Mouse (Mus musculus) thymus, adult 18-20 months (tissue): Measurements from ENCODE around the gene Trim10.

Experiments used
- DNase-seq, 2 experiments: peaks; one replicate each; pipeline ENCODE4 v3.0.0; 2022; ENCODE audit warnings: mixed read lengths in 2 of 2

Trim10 gene

GRCm38 (mm10) chr17:36869284-36869954 is at the start of gene Trim10:
Gene Trim10 (plus strand): TSS chr17:36869574.
- DNase-seq = no peak

- DNase-seq = peak in 1 of 2 experiments; percentile 23
Observed at GRCm38 (mm10) chr17:36824005-36824404, 45.4 kb upstream of the Trim10 start.

- no peak for DNase-seq
Observed at GRCm38 (mm10) chr17:36825525-36825924, 43.8 kb upstream of the Trim10 start.

- peak; percentile 63 to 80 for DNase-seq
Observed at GRCm38 (mm10) chr17:36826002-36826401, 43.4 kb upstream of the Trim10 start.

- no peak for DNase-seq
Observed at GRCm38 (mm10) chr17:36828488-36828887, 40.9 kb upstream of the Trim10 start.

GRCm38 (mm10) chr17:36830470-36830869 is 38.9 kb upstream of the Trim10 start:
- DNase-seq = no peak

- no peak for DNase-seq
Observed at GRCm38 (mm10) chr17:36832694-36833093, 36.7 kb upstream of the Trim10 start.

- peak; percentile 45 to 59 for DNase-seq
Observed at GRCm38 (mm10) chr17:36835591-36836426, 33.6 kb upstream of the Trim10 start.

- no peak for DNase-seq
Observed at GRCm38 (mm10) chr17:36836427-36836812, 33.0 kb upstream of the Trim10 start.

GRCm38 (mm10) chr17:36836874-36837647 is 32.3 kb upstream of the Trim10 start, which contains the start of gene Trim26:
Gene Trim26 (plus strand): TSS chr17:36837134.
- peak; percentile 89 to 94 for DNase-seq

- no peak for DNase-seq
Observed at GRCm38 (mm10) chr17:36839001-36839400, 30.4 kb upstream of the Trim10 start.

GRCm38 (mm10) chr17:36839931-36840330 is 29.4 kb upstream of the Trim10 start:
- DNase-seq = peak; percentile 9 to 41

- DNase-seq = no peak
Observed at GRCm38 (mm10) chr17:36840961-36841445, 28.4 kb upstream of the Trim10 start.

- DNase-seq = no peak
Observed at GRCm38 (mm10) chr17:36843696-36844095, 25.7 kb upstream of the Trim10 start.

- DNase-seq = no peak
Observed at GRCm38 (mm10) chr17:36844286-36844719, 25.1 kb upstream of the Trim10 start.

GRCm38 (mm10) chr17:36844725-36845124 is 24.6 kb upstream of the Trim10 start:
- DNase-seq = no peak

GRCm38 (mm10) chr17:36848911-36849310 is 20.5 kb upstream of the Trim10 start:
- DNase-seq = no peak

GRCm38 (mm10) chr17:36849992-36850391 is 19.4 kb upstream of the Trim10 start:
- no peak for DNase-seq

GRCm38 (mm10) chr17:36851200-36851599 is 18.2 kb upstream of the Trim10 start:
- no peak for DNase-seq

GRCm38 (mm10) chr17:36851627-36852026 is 17.7 kb upstream of the Trim10 start:
- DNase-seq = no peak

- no peak for DNase-seq
Observed at GRCm38 (mm10) chr17:36855484-36855883, 13.9 kb upstream of the Trim10 start.

GRCm38 (mm10) chr17:36856236-36856635 is 13.1 kb upstream of the Trim10 start:
- no peak for DNase-seq

- no peak for DNase-seq
Observed at GRCm38 (mm10) chr17:36858181-36858580, 11.2 kb upstream of the Trim10 start.
